Mouse (Mus musculus): ENCODE measurements around the gene Fam131c. TPM values are rescaled to one million over a fixed set of nuclear protein-coding genes. Genes with fewer than 3 reads are reported as not detected.

Fam131c gene
- total RNA-seq, 4 experiments from 2014 or later = 2.4 to 3.6 (median 2.8) TPM

- DNase-seq (ENCODE audit: low spot score in 2 of 2) = no peak
Measured at GRCm38 (mm10) chr4:141433191-141433590, 65.2 kb downstream of the Fam131c start.

Small RNA genes lying within 50 kb of the gene (microRNA-seq; reads per million reads assigned to microRNA genes)
- 0 reads per million in 2 experiments for gene Gm25690

Other genes with a start within 250 kb of the Fam131c start
- 10 to 100 TPM; 50.3 to 75.0 (median 59.3) TPM for gene Szrd1, start 228.4 kb upstream of the Fam131c start, total RNA-seq (2022)
- 10 to 100 TPM; 22.3 to 24.1 (median 23.5) TPM for gene Fbxo42, start 220.3 kb upstream of the Fam131c start, total RNA-seq (2022)
- gene Rsg1, start 154.3 kb upstream of the Fam131c start, total RNA-seq (2022) = 1 to 10 TPM; 2.8 to 5.2 (median 3.4) TPM
- gene Arhgef19, start 128.7 kb upstream of the Fam131c start, total RNA-seq (2022) = 10 to 100 TPM; 17.8 to 23.3 (median 21.1) TPM
- 1 to 10 TPM; 1.3 to 2.7 (median 2.2) TPM for gene Epha2, start 67.0 kb upstream of the Fam131c start, total RNA-seq (2022)
- gene Clcnka, start 30.5 kb downstream of the Fam131c start, total RNA-seq (2022) = not detected
- not detected for gene Clcnkb, start 47.8 kb downstream of the Fam131c start, total RNA-seq (2022)
- gene Hspb7, start 52.6 kb downstream of the Fam131c start, total RNA-seq (2022) = under 1 TPM in 1 of 4 experiments, not detected in 3; 0.33 TPM
- gene Srarp, start 67.9 kb downstream of the Fam131c start, total RNA-seq (2022) = 1 to 10 TPM; 3.4 to 4.9 (median 3.6) TPM
- 10 to 100 TPM; 27.6 to 35.4 (median 30.4) TPM for gene Zbtb17, start 76.4 kb downstream of the Fam131c start, total RNA-seq (2022)
- 10 to 100 TPM; 59.2 to 67.9 (median 66.9) TPM for gene Spen, start 170.4 kb downstream of the Fam131c start, total RNA-seq (2022)
- 1 to 10 TPM in 2 of 4 experiments, under 1 TPM in 2; 0.39 to 4.4 (median 1.9) TPM for gene Fblim1, start 237.9 kb downstream of the Fam131c start, total RNA-seq (2022)

Data from layer of hippocampus, adult 8-10 months (tissue).